Comparison of ENCODE assay signal across 8 mouse cellular contexts in genomic region chr9:101073987-101074331, GRCm38 (mm10). TPM values are rescaled to one million over a fixed set of nuclear protein-coding genes. Genes with fewer than 3 reads are reported as not detected.
A peak's percentile ranks its signal among the peaks of the same experiment; 100 is the strongest.
DNase-seq lines count a peak whose midpoint lies in the region; ATAC-seq and TF ChIP-seq lines count a peak whose summit lies in the region.

TSS of gene Msl2 (plus strand) at chr9:101074101.

- DNase-seq in lung, postnatal 4 days, result no peak
- DNase-seq in left cerebral cortex, postnatal 14 days (ENCODE audit: low spot score in 2 of 2), result no peak
- DNase-seq in ovary, postnatal 14 days (ENCODE audit: low spot score), result no peak
- no peak for DNase-seq in right cerebral cortex, adult 18-20 months

- intact Hi-C loops in left cerebral cortex, postnatal 14 days (cut with DNase I), result loop anchor here (1.0 to 2.0 kb wide), 2 partner anchors 40 to 431 kb away; partner anchors contain the start of gene Pccb

- ATAC-seq in lung, embryonic 16.5 days (ENCODE audit: low read depth), result no peak; the same call in 1 of the 2 replicates
- peak; percentile 56 for ATAC-seq in embryonic facial prominence, embryonic 13.5 days (ENCODE audit: insufficient number of reproducible peaks, insufficient read depth, low FRiP score, low TSS enrichment, low read depth)
- no peak; the same call in 1 of the 2 replicates for ATAC-seq in heart, embryonic 15.5 days (replicated peaks; ENCODE audit: insufficient number of reproducible peaks, insufficient read depth, low FRiP score, low read depth)

- H3K27ac ChIP-seq in lung, embryonic 16.5 days (ENCODE audit: low read length), result peak within 1 kb of the TSS; percentile 100
- peak within 1 kb of the TSS; percentile 100 for H3K27ac ChIP-seq in embryonic facial prominence, embryonic 13.5 days
- H3K27ac ChIP-seq in heart, embryonic 15.5 days, result peak within 1 kb of the TSS; percentile 100

- peak; percentile 87 for TF ChIP-seq POLR2A in myocyte (IDR thresholded peaks at IDR 0.05; ENCODE audit: insufficient read length, low read depth)

- peaks cover 16% of the 10 kb centered on the region; the same call in 1 of the 2 replicates for H3K4me1 ChIP-seq in lung, embryonic 16.5 days (replicated peaks; ENCODE audit: control insufficient read depth, insufficient read depth, low read length)
- H3K4me1 ChIP-seq in embryonic facial prominence, embryonic 13.5 days, result peaks cover 16% of the 10 kb centered on the region
- H3K4me1 ChIP-seq in heart, embryonic 15.5 days (replicated peaks), result peaks cover 18% of the 10 kb centered on the region

- H3K79me2 ChIP-seq in myocyte (ENCODE audit: control insufficient read depth, insufficient read depth), result peaks cover 43% of the 10 kb centered on the region

- H3K9me3 ChIP-seq in lung, embryonic 16.5 days (ENCODE audit: control insufficient read depth, low read length), result no peaks in the 10 kb centered on the region; the same call in 1 of the 2 replicates
- H3K9me3 ChIP-seq in embryonic facial prominence, embryonic 13.5 days, result no peaks in the 10 kb centered on the region
- no peaks in the 10 kb centered on the region for H3K9me3 ChIP-seq in heart, embryonic 15.5 days (replicated peaks)

- no peaks in the 10 kb centered on the region for H3K36me3 ChIP-seq in lung, embryonic 16.5 days (ENCODE audit: control insufficient read depth, insufficient read depth, low read length)
- H3K36me3 ChIP-seq in embryonic facial prominence, embryonic 13.5 days, result no peaks in the 10 kb centered on the region
- no peaks in the 10 kb centered on the region for H3K36me3 ChIP-seq in heart, embryonic 15.5 days
- no peaks in the 10 kb centered on the region for H3K36me3 ChIP-seq in myocyte (ENCODE audit: control insufficient read depth, insufficient read depth)

- no peaks in the 10 kb centered on the region for H3K27me3 ChIP-seq in lung, embryonic 16.5 days (ENCODE audit: control insufficient read depth, insufficient read depth, low read depth, low read length)
- no peaks in the 10 kb centered on the region for H3K27me3 ChIP-seq in embryonic facial prominence, embryonic 13.5 days
- H3K27me3 ChIP-seq in heart, embryonic 15.5 days, result no peaks in the 10 kb centered on the region
- H3K27me3 ChIP-seq in myocyte (ENCODE audit: control insufficient read depth, insufficient read depth, insufficient read length), result no peaks in the 10 kb centered on the region

- peak within 1 kb of the TSS; percentile 98 for H3ac ChIP-seq in myocyte (ENCODE audit: control insufficient read depth, insufficient read length)

- H3K4me2 ChIP-seq in lung, embryonic 16.5 days (ENCODE audit: low read depth, low read length), result peak within 1 kb of the TSS; percentile 79
- H3K4me2 ChIP-seq in embryonic facial prominence, embryonic 13.5 days, result peak within 1 kb of the TSS; percentile 85
- peak within 1 kb of the TSS; percentile 77 for H3K4me2 ChIP-seq in heart, embryonic 15.5 days
- H3K4me2 ChIP-seq in myocyte (ENCODE audit: low read depth), result peak within 1 kb of the TSS; percentile 91

- WGBS in lung, embryonic 16.5 days, result 5% methylated on average over 7 of the region's 43 CpGs
- WGBS in embryonic facial prominence, embryonic 13.5 days, result under 1% methylated on average over 34 of the region's 43 CpGs
- under 1% methylated on average over 32 of the region's 43 CpGs for WGBS in heart, embryonic 15.5 days

- peak within 1 kb of the TSS; percentile 81 for H3K4me3 ChIP-seq in lung, embryonic 16.5 days (ENCODE audit: low read length)
- peak within 1 kb of the TSS; percentile 95 for H3K4me3 ChIP-seq in embryonic facial prominence, embryonic 13.5 days
- peak within 1 kb of the TSS; percentile 99 for H3K4me3 ChIP-seq in heart, embryonic 15.5 days
- H3K4me3 ChIP-seq in myocyte, result peak within 1 kb of the TSS; percentile 100

- H3K9ac ChIP-seq in lung, embryonic 16.5 days (ENCODE audit: low read length), result peak within 1 kb of the TSS; percentile 100
- H3K9ac ChIP-seq in embryonic facial prominence, embryonic 13.5 days, result peak within 1 kb of the TSS; percentile 99
- peak within 1 kb of the TSS; percentile 100 for H3K9ac ChIP-seq in heart, embryonic 15.5 days

TF ChIP-seq in myocyte, 11 proteins besides CTCF, POLR2A, EP300 and RAD21:
- no peak for TF ChIP-seq CEBPB (IDR thresholded peaks at IDR 0.05; ENCODE audit: insufficient read depth, poor library complexity, severe bottlenecking)
- TF ChIP-seq POLR2AphosphoS2 (IDR thresholded peaks at IDR 0.05; ENCODE audit: insufficient read length, low read depth), result peak; percentile 88
- no peak for TF ChIP-seq TCF3 (IDR thresholded peaks at IDR 0.05; ENCODE audit: insufficient read length, low read depth)
- no peak for TF ChIP-seq MYOD1 (IDR thresholded peaks at IDR 0.05; ENCODE audit: control insufficient read depth in 1 of 3, insufficient read length in 2 of 3, low read depth in 2 of 3)
TF ChIP-seq in myocyte: peak in this region for 1.

RNA-seq across cellular contexts. Expression of gene Msl2, which starts in this region (rescaled TPM):
- 3.7 and 3.9 TPM in 2 replicates for polyA plus RNA-seq in lung, embryonic 16.5 days (2015; fragmentation: Nextera tagmentation; extraction: Ambion mirVana)
- polyA plus RNA-seq in embryonic facial prominence, embryonic 13.5 days (2015; fragmentation: Nextera tagmentation; extraction: Ambion mirVana), result 6.3 and 6.4 TPM in 2 replicates
- 3.4 and 3.6 TPM in 2 replicates for polyA plus RNA-seq in heart, embryonic 15.5 days (2015; fragmentation: Nextera tagmentation; extraction: Ambion mirVana)
- total RNA-seq in left cerebral cortex, postnatal 14 days (2021), result 10 to 100 TPM; 54.8 to 59.7 TPM
- polyA plus RNA-seq in myocyte (2012; fragmentation: generic; extraction: Trizol), result 8.6 TPM
